Mouse (Mus musculus): Measurements from ENCODE around the gene Cfap57. TPM values are rescaled to one million over a fixed set of nuclear protein-coding genes. Genes with fewer than 3 reads are reported as not detected.

Cfap57 gene
- polyA plus RNA-seq (2014; fragmentation: Nextera tagmentation; extraction: Ambion mirVana) = 1.2 and 1.5 TPM in 2 replicates

- Histone ChIP-seq H3K4me1 (ENCODE audit: control insufficient read depth, insufficient read depth, low read length) (peaks cover 10% of the 10 kb centered on the region), H3K9ac (ENCODE audit: low read depth, low read length) (peak within 1 kb of the TSS; percentile 86), H3K9me3 (replicated peaks; ENCODE audit: control insufficient read depth, low read length) (no peaks in the 10 kb centered on the region; the same call in 1 of the 2 replicates), H3K36me3 (ENCODE audit: control insufficient read depth, insufficient read depth, low read length) (peaks cover 15% of the 10 kb centered on the region), H3K4me2 (peak within 1 kb of the TSS; percentile 96), H3K4me3 (ENCODE audit: low read depth, low read length) (peak within 1 kb of the TSS; percentile 87), H3K27ac (ENCODE audit: low read depth, low read length) (peak within 1 kb of the TSS; percentile 10; the same call in 1 of the 2 replicates), H3K27me3 (ENCODE audit: control insufficient read depth, insufficient read depth, low read length) (no peaks in the 10 kb centered on the region)
- peak; percentile 90 for ATAC-seq (replicated peaks; ENCODE audit: insufficient number of reproducible peaks, low FRiP score, low TSS enrichment)
- under 1% methylated on average over 37 of the region's 41 CpGs for WGBS (ENCODE audit: insufficient replicate concordance)
Measured at GRCm38 (mm10) chr4:118620279-118620966, at the start of gene Cfap57, which contains the start of gene Ebna1bp2. Gene Cfap57 (minus strand): TSS chr4:118620777. Gene Ebna1bp2 (plus strand): TSS chr4:118620799.

DNA sequence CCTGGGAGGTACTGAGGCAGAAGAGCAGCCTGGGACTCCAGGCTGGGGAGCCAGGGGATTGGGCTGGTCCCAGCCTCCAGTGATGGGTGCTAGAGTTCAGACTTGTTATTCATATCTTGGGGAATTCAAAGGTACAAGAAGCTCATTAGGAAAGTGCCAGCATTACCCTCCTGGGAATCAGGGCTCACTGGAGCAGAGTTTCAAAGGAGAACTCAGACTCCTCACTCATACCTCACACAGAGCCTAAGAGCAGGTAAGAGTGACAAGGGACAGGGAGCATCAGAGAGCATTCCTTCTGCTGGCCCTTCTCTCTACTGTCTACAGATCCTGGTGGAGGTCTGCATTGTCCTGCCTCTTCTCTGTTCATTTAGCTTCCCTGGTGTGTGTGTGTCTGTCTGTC is 38.1 kb upstream of the Cfap57 start, which contains the start of gene Olfr62:
Olfr62 (plus strand) TSS at position 301 of the 400 bp plus-strand sequence.
- H3K4me3 ChIP-seq (ENCODE audit: low read depth, low read length) = no peak within 1 kb of the TSS
- ATAC-seq (replicated peaks; ENCODE audit: insufficient number of reproducible peaks, low FRiP score, low TSS enrichment) = no peak

GRCm38 (mm10) chr4:118645234-118645633 is 24.7 kb upstream of the Cfap57 start:
- Histone ChIP-seq H3K4me2 (no peak overlapping the region), H3K9me3 (replicated peaks; ENCODE audit: control insufficient read depth, low read length) (no peaks in the 10 kb centered on the region), H3K9ac (ENCODE audit: low read depth, low read length) (no peak overlapping the region), H3K4me3 (ENCODE audit: low read depth, low read length) (no peak overlapping the region), H3K4me1 (ENCODE audit: control insufficient read depth, insufficient read depth, low read length) (no peaks in the 10 kb centered on the region), H3K27ac (ENCODE audit: low read depth, low read length) (no peak overlapping the region), H3K36me3 (ENCODE audit: control insufficient read depth, insufficient read depth, low read length) (no peaks in the 10 kb centered on the region), H3K27me3 (ENCODE audit: control insufficient read depth, insufficient read depth, low read length) (no peaks in the 10 kb centered on the region)
- WGBS (ENCODE audit: insufficient replicate concordance) = 11% methylated on average over 2 of the region's 2 CpGs
- no peak for ATAC-seq (replicated peaks; ENCODE audit: insufficient number of reproducible peaks, low FRiP score, low TSS enrichment)

More for the DNA sequence above, 38.1 kb upstream of the Cfap57 start, which contains the start of gene Olfr62:
- Histone ChIP-seq H3K27ac (ENCODE audit: low read depth, low read length) (no peak within 1 kb of the TSS), H3K4me1 (ENCODE audit: control insufficient read depth, insufficient read depth, low read length) (no peaks in the 10 kb centered on the region), H3K9me3 (replicated peaks; ENCODE audit: control insufficient read depth, low read length) (no peaks in the 10 kb centered on the region), H3K27me3 (ENCODE audit: control insufficient read depth, insufficient read depth, low read length) (no peaks in the 10 kb centered on the region), H3K9ac (ENCODE audit: low read depth, low read length) (no peak within 1 kb of the TSS), H3K36me3 (ENCODE audit: control insufficient read depth, insufficient read depth, low read length) (no peaks in the 10 kb centered on the region), H3K4me2 (no peak within 1 kb of the TSS)

GRCm38 (mm10) chr4:118642346-118643190 is 22.0 kb upstream of the Cfap57 start:
- Histone ChIP-seq H3K4me3 (ENCODE audit: low read depth, low read length) (no peak overlapping the region), H3K9ac (ENCODE audit: low read depth, low read length) (no peak overlapping the region), H3K27ac (ENCODE audit: low read depth, low read length) (no peak overlapping the region), H3K27me3 (ENCODE audit: control insufficient read depth, insufficient read depth, low read length) (no peaks in the 10 kb centered on the region), H3K9me3 (replicated peaks; ENCODE audit: control insufficient read depth, low read length) (no peaks in the 10 kb centered on the region), H3K4me1 (ENCODE audit: control insufficient read depth, insufficient read depth, low read length) (no peaks in the 10 kb centered on the region), H3K36me3 (ENCODE audit: control insufficient read depth, insufficient read depth, low read length) (no peaks in the 10 kb centered on the region), H3K4me2 (no peak overlapping the region)
- ATAC-seq (replicated peaks; ENCODE audit: insufficient number of reproducible peaks, low FRiP score, low TSS enrichment) = no peak
- WGBS (ENCODE audit: insufficient replicate concordance) = 47% methylated on average over 20 of the region's 20 CpGs

- H3K27me3 ChIP-seq (ENCODE audit: control insufficient read depth, insufficient read depth, low read length) = no peaks in the 10 kb centered on the region
- ATAC-seq (replicated peaks; ENCODE audit: insufficient number of reproducible peaks, low FRiP score, low TSS enrichment) = no peak
- no peaks in the 10 kb centered on the region for H3K9me3 ChIP-seq (replicated peaks; ENCODE audit: control insufficient read depth, low read length)
- 93% methylated on average over 5 of the region's 5 CpGs for WGBS (ENCODE audit: insufficient replicate concordance)
- no peak overlapping the region for H3K4me3 ChIP-seq (ENCODE audit: low read depth, low read length)
- no peak overlapping the region for H3K9ac ChIP-seq (ENCODE audit: low read depth, low read length)
- H3K4me2 ChIP-seq = no peak overlapping the region
- H3K27ac ChIP-seq (ENCODE audit: low read depth, low read length) = no peak overlapping the region
- no peaks in the 10 kb centered on the region for H3K4me1 ChIP-seq (ENCODE audit: control insufficient read depth, insufficient read depth, low read length)
- H3K36me3 ChIP-seq (ENCODE audit: control insufficient read depth, insufficient read depth, low read length) = peaks cover 17% of the 10 kb centered on the region
Measured at GRCm38 (mm10) chr4:118630261-118630660, 9.7 kb upstream of the Cfap57 start.

GRCm38 (mm10) chr4:118621781-118622180 is 1.2 kb upstream of the Cfap57 start:
- Histone ChIP-seq H3K9me3 (replicated peaks; ENCODE audit: control insufficient read depth, low read length) (no peaks in the 10 kb centered on the region; the same call in 1 of the 2 replicates), H3K4me3 (ENCODE audit: low read depth, low read length) (peak overlapping the region; percentile 87), H3K4me1 (ENCODE audit: control insufficient read depth, insufficient read depth, low read length) (peaks cover 10% of the 10 kb centered on the region), H3K27ac (ENCODE audit: low read depth, low read length) (no peak overlapping the region), H3K9ac (ENCODE audit: low read depth, low read length) (peak overlapping the region; percentile 86), H3K36me3 (ENCODE audit: control insufficient read depth, insufficient read depth, low read length) (peaks cover 19% of the 10 kb centered on the region), H3K27me3 (ENCODE audit: control insufficient read depth, insufficient read depth, low read length) (no peaks in the 10 kb centered on the region), H3K4me2 (peak overlapping the region; percentile 96)
- 81% methylated on average over 9 of the region's 9 CpGs for WGBS (ENCODE audit: insufficient replicate concordance)
- ATAC-seq (replicated peaks; ENCODE audit: insufficient number of reproducible peaks, low FRiP score, low TSS enrichment) = no peak

- peak overlapping the region; percentile 10; the same call in 1 of the 2 replicates for H3K27ac ChIP-seq (ENCODE audit: low read depth, low read length)
- whole genome bisulfite sequencing (ENCODE audit: insufficient replicate concordance) = under 1% methylated on average over 23 of the region's 23 CpGs
- no peak for ATAC-seq (replicated peaks; ENCODE audit: insufficient number of reproducible peaks, low FRiP score, low TSS enrichment)
Measured at GRCm38 (mm10) chr4:118620967-118621320, 367 bp upstream of the Cfap57 start.

DNA sequence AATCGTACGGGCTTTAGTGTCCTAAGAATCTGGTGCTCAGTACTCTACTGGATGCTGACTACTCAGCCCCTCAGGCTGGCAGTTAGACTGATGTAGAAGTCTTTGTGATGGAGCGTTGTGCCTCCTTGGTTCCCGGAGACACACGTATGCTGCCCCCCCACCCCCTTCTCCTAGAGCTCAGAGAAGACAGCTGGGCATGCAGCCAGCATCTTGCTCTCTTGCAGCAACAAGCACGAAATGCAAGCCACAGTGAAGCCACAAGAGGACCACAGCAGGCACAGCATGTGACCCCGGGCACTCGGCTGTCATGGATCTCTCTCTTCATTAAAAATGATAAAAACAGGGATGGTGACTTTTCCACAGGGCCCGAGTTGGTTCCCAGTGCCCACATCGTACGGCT is 5.2 kb downstream of the Cfap57 start:
- H3K27ac ChIP-seq (ENCODE audit: low read depth, low read length) = no peak overlapping the region
- H3K4me2 ChIP-seq = no peak overlapping the region
- H3K27me3 ChIP-seq (ENCODE audit: control insufficient read depth, insufficient read depth, low read length) = peaks cover 3% of the 10 kb centered on the region; the same call in 1 of the 2 replicates
- H3K9me3 ChIP-seq (replicated peaks; ENCODE audit: control insufficient read depth, low read length) = no peaks in the 10 kb centered on the region; the same call in 1 of the 2 replicates
- no peaks in the 10 kb centered on the region for H3K4me1 ChIP-seq (ENCODE audit: control insufficient read depth, insufficient read depth, low read length)
- H3K36me3 ChIP-seq (ENCODE audit: control insufficient read depth, insufficient read depth, low read length) = no peaks in the 10 kb centered on the region
- H3K9ac ChIP-seq (ENCODE audit: low read depth, low read length) = no peak overlapping the region
- no peak for ATAC-seq (replicated peaks; ENCODE audit: insufficient number of reproducible peaks, low FRiP score, low TSS enrichment)
- no peak overlapping the region for H3K4me3 ChIP-seq (ENCODE audit: low read depth, low read length)
- 81% methylated on average over 11 of the region's 11 CpGs for WGBS (ENCODE audit: insufficient replicate concordance)

More at GRCm38 (mm10) chr4:118620967-118621320, 367 bp upstream of the Cfap57 start:
- Histone ChIP-seq H3K9me3 (replicated peaks; ENCODE audit: control insufficient read depth, low read length) (no peaks in the 10 kb centered on the region; the same call in 1 of the 2 replicates), H3K4me3 (ENCODE audit: low read depth, low read length) (peak overlapping the region; percentile 87), H3K9ac (ENCODE audit: low read depth, low read length) (peak overlapping the region; percentile 86), H3K27me3 (ENCODE audit: control insufficient read depth, insufficient read depth, low read length) (no peaks in the 10 kb centered on the region), H3K4me1 (ENCODE audit: control insufficient read depth, insufficient read depth, low read length) (peaks cover 10% of the 10 kb centered on the region), H3K4me2 (peak overlapping the region; percentile 96), H3K36me3 (ENCODE audit: control insufficient read depth, insufficient read depth, low read length) (peaks cover 15% of the 10 kb centered on the region)

All from heart, embryonic 11.5 days (tissue).